Mouse (Mus musculus) midbrain, embryonic 10.5 days (tissue): ENCODE results near the gene Ptpn18. TPM values are rescaled to one million over a fixed set of nuclear protein-coding genes. Genes with fewer than 3 reads are reported as not detected.

Experiments used
- DNase-seq: peaks from one replicate; pipeline ENCODE4 v3.0.0-alpha.2; 2017; ENCODE audit warnings: low spot score
- H3K27ac ChIP-seq: fragments of 300-500 bp; sonication (generic); replicated peaks from 2 replicates; pipeline ENCODE4 v1.5.1; 2016; ENCODE audit warnings: mild to moderate bottlenecking
- H3K27me3 ChIP-seq: fragments of 300-500 bp; sonication (generic); 2 replicates; pipeline ENCODE4 v1.6.1; 2016; ENCODE audit warnings: low read depth, mild to moderate bottlenecking; ENCODE audit not compliant: poor library complexity, severe bottlenecking
- H3K36me3 ChIP-seq: fragments of 300-500 bp; sonication (generic); 2 replicates; pipeline ENCODE4 v1.6.1; 2016; ENCODE audit warnings: mild to moderate bottlenecking, moderate library complexity
- H3K4me1 ChIP-seq: fragments of 300-500 bp; sonication (generic); 2 replicates; pipeline ENCODE4 v1.6.1; 2016
- H3K4me3 ChIP-seq: fragments of 300-500 bp; sonication (generic); 2 replicates; pipeline ENCODE4 v1.5.1; 2016; ENCODE audit warnings: mild to moderate bottlenecking, moderate library complexity
- H3K9me3 ChIP-seq: fragments of 300-500 bp; sonication (generic); replicated peaks from 2 replicates; pipeline ENCODE4 v1.6.1; 2016; ENCODE audit warnings: mild to moderate bottlenecking
- WGBS: fragments of 180-500 bp; shearing (Covaris S2); methylation state at CpG from one replicate; pipeline ENCODE4 v1.1.7; 2016; 5-methylcytosine and 5-hydroxymethylcytosine counted together
- polyA plus RNA-seq: library from polyadenylated mRNA; unstranded; fragments of >200 nt; fragmentation: Nextera tagmentation; extraction: Ambion mirVana; gene quantifications from 2 replicates; pipeline ENCODE4 v1.2.1, GENCODE M21; 2016

Ptpn18 gene
- polyA plus RNA-seq, 1 experiment from 2014 or later = 6.1 TPM

GRCm38 (mm10) chr1:34472427-34473300 is 13.1 kb downstream of the Ptpn18 start:
- Histone ChIP-seq H3K36me3 (no peaks in the 10 kb centered on the region), H3K4me3 (peak overlapping the region; percentile 67), H3K4me1 (peaks cover 19% of the 10 kb centered on the region), H3K9me3 (no peaks in the 10 kb centered on the region), H3K27ac (peak overlapping the region; percentile 61), H3K27me3 (peaks cover 55% of the 10 kb centered on the region)
- peak; percentile 44 for DNase-seq
- WGBS = 2% methylated on average over 42 of the region's 43 CpGs

- no peak for DNase-seq
- H3K4me1 ChIP-seq = no peaks in the 10 kb centered on the region
- no peak overlapping the region for H3K27ac ChIP-seq
- 80% methylated on average over 11 of the region's 11 CpGs for WGBS
- H3K4me3 ChIP-seq = no peak overlapping the region
- H3K36me3 ChIP-seq = no peaks in the 10 kb centered on the region
- no peaks in the 10 kb centered on the region for H3K9me3 ChIP-seq
- peaks cover 10% of the 10 kb centered on the region for H3K27me3 ChIP-seq
These were observed 19.5 kb downstream of the Ptpn18 start for GRCm38 (mm10) chr1:34478891-34479655.

- peaks cover 8% of the 10 kb centered on the region for H3K27me3 ChIP-seq
- no peak overlapping the region for H3K4me3 ChIP-seq
- WGBS = 83% methylated on average over 5 of the region's 5 CpGs
- H3K9me3 ChIP-seq = no peaks in the 10 kb centered on the region
- peaks cover 6% of the 10 kb centered on the region for H3K4me1 ChIP-seq
- no peaks in the 10 kb centered on the region for H3K36me3 ChIP-seq
- no peak overlapping the region for H3K27ac ChIP-seq
- no peak for DNase-seq
These were observed 21.2 kb downstream of the Ptpn18 start for GRCm38 (mm10) chr1:34480801-34481200.

GRCm38 (mm10) chr1:34481920-34482669 is 22.5 kb downstream of the Ptpn18 start:
- Histone ChIP-seq H3K9me3 (no peaks in the 10 kb centered on the region), H3K27ac (no peak overlapping the region), H3K36me3 (no peaks in the 10 kb centered on the region), H3K4me3 (no peak overlapping the region), H3K4me1 (peaks cover 8% of the 10 kb centered on the region), H3K27me3 (peaks cover 11% of the 10 kb centered on the region)
- no peak for DNase-seq
- 73% methylated on average over 5 of the region's 5 CpGs for WGBS

- H3K36me3 ChIP-seq = no peaks in the 10 kb centered on the region
- peaks cover 8% of the 10 kb centered on the region for H3K4me1 ChIP-seq
- no peak for DNase-seq
- H3K27ac ChIP-seq = no peak overlapping the region
- no peak overlapping the region for H3K4me3 ChIP-seq
- H3K9me3 ChIP-seq = no peaks in the 10 kb centered on the region
- H3K27me3 ChIP-seq = peaks cover 11% of the 10 kb centered on the region
- 80% methylated on average over 10 of the region's 10 CpGs for WGBS
These were observed 24.9 kb downstream of the Ptpn18 start for GRCm38 (mm10) chr1:34484470-34484869.

- H3K9me3 ChIP-seq = no peaks in the 10 kb centered on the region
- H3K4me3 ChIP-seq = peak overlapping the region; percentile 41
- H3K4me1 ChIP-seq = peaks cover 8% of the 10 kb centered on the region
- peak; percentile 33 for DNase-seq
- 12% methylated on average over 25 of the region's 25 CpGs for WGBS
- H3K27me3 ChIP-seq = peaks cover 11% of the 10 kb centered on the region
- H3K27ac ChIP-seq = 0 out of 2 replicates have a peak overlapping the region, but pooled peaks have one; percentile 2
- no peaks in the 10 kb centered on the region for H3K36me3 ChIP-seq
These were observed 26.1 kb downstream of the Ptpn18 start for GRCm38 (mm10) chr1:34485461-34486188.

GRCm38 (mm10) chr1:34487383-34487782 is 27.8 kb downstream of the Ptpn18 start:
- H3K9me3 ChIP-seq = no peaks in the 10 kb centered on the region
- no peaks in the 10 kb centered on the region for H3K36me3 ChIP-seq
- 89% methylated on average over 3 of the region's 3 CpGs for WGBS
- no peak overlapping the region for H3K27ac ChIP-seq
- peaks cover 8% of the 10 kb centered on the region for H3K4me1 ChIP-seq
- H3K27me3 ChIP-seq = peaks cover 11% of the 10 kb centered on the region
- no peak overlapping the region for H3K4me3 ChIP-seq
- no peak for DNase-seq

- no peak for DNase-seq
- WGBS = 89% methylated on average over 6 of the region's 6 CpGs
- Histone ChIP-seq H3K9me3 (no peaks in the 10 kb centered on the region), H3K4me1 (peaks cover 8% of the 10 kb centered on the region), H3K27me3 (peaks cover 11% of the 10 kb centered on the region), H3K36me3 (no peaks in the 10 kb centered on the region), H3K27ac (no peak overlapping the region), H3K4me3 (no peak overlapping the region)
These were observed 30.4 kb downstream of the Ptpn18 start for GRCm38 (mm10) chr1:34489852-34490541.

GRCm38 (mm10) chr1:34491480-34491879 is 31.9 kb downstream of the Ptpn18 start:
- H3K4me3 ChIP-seq = no peak overlapping the region
- DNase-seq = no peak
- no peaks in the 10 kb centered on the region for H3K36me3 ChIP-seq
- H3K27ac ChIP-seq = no peak overlapping the region
- 88% methylated on average over 4 of the region's 4 CpGs for WGBS
- H3K4me1 ChIP-seq = no peaks in the 10 kb centered on the region
- no peaks in the 10 kb centered on the region for H3K9me3 ChIP-seq
- H3K27me3 ChIP-seq = no peaks in the 10 kb centered on the region

GRCm38 (mm10) chr1:34502991-34503390 is 43.4 kb downstream of the Ptpn18 start:
- whole genome bisulfite sequencing = 46% methylated on average over 3 of the region's 3 CpGs
- 0 out of 2 replicates have a peak, but pooled peaks cover 5% of the 10 kb centered on the region for H3K4me1 ChIP-seq
- no peak overlapping the region for H3K27ac ChIP-seq
- no peak for DNase-seq
- no peaks in the 10 kb centered on the region for H3K27me3 ChIP-seq
- H3K9me3 ChIP-seq = no peaks in the 10 kb centered on the region; the same call in 1 of the 2 replicates
- no peaks in the 10 kb centered on the region for H3K36me3 ChIP-seq
- no peak overlapping the region for H3K4me3 ChIP-seq

- Histone ChIP-seq H3K4me3 (no peak overlapping the region), H3K27me3 (no peaks in the 10 kb centered on the region), H3K36me3 (no peaks in the 10 kb centered on the region), H3K9me3 (no peaks in the 10 kb centered on the region; the same call in 1 of the 2 replicates), H3K27ac (no peak overlapping the region), H3K4me1 (peaks cover 8% of the 10 kb centered on the region)
- WGBS = 68% methylated on average over 7 of the region's 7 CpGs
- no peak for DNase-seq
These were observed 45.7 kb downstream of the Ptpn18 start for GRCm38 (mm10) chr1:34505307-34505706.
